Comparison of ENCODE assay signal across 1 mouse cellular context in genomic region chr2:172355833-172356232, GRCm38 (mm10).
TF ChIP-seq lines count a peak whose summit lies in the region.

No protein-coding gene starts in this region.

TF ChIP-seq in MEL, 35 proteins besides CTCF, POLR2A, EP300 and RAD21:
- TF ChIP-seq POLR2AphosphoS2 (IDR thresholded peaks at IDR 0.05; ENCODE audit: low read length) (0 out of 2 replicates have a peak, but pooled peaks have one; percentile 21), TAL1 (IDR thresholded peaks at IDR 0.05; ENCODE audit: low read length) (no peak)
